Mouse (Mus musculus): Measurements from ENCODE around the gene Hk2. TPM values are rescaled to one million over a fixed set of nuclear protein-coding genes. Genes with fewer than 3 reads are reported as not detected.
A peak's percentile ranks its signal among the peaks of the same experiment; 100 is the strongest.

Gene Hk2
- polyA plus RNA-seq, 1 experiment, result 2.8 TPM

DNA sequence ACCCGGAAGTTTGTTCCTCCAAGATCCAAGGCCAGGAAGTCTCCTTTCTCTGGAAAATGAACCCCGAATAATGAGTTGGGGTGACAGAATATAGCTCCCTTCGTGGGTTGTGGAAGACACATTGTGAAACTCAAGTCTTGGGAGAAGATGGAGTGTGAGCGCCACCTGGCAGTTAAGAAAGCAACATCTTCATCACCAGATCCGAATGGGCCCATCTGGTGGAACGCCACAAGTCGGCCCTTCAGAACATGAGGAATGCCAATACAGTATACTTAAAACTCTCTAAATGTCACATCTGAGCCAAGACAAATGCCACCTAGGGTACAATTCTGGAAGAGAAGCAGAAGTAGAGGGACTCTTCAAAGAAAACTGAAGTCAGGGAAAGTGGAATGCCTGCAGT lies 38.9 kb downstream of the Hk2 start:
- TF ChIP-seq POLR2A (IDR thresholded peaks at IDR 0.05; ENCODE audit: extremely low read depth, insufficient read depth, low read length) (no peak), CTCF (IDR thresholded peaks at IDR 0.05; ENCODE audit: extremely low read depth, insufficient read depth, low read length) (peak; percentile 52)
- no peak overlapping the region for H3K27ac ChIP-seq (ENCODE audit: insufficient read depth, low read length)

DNA sequence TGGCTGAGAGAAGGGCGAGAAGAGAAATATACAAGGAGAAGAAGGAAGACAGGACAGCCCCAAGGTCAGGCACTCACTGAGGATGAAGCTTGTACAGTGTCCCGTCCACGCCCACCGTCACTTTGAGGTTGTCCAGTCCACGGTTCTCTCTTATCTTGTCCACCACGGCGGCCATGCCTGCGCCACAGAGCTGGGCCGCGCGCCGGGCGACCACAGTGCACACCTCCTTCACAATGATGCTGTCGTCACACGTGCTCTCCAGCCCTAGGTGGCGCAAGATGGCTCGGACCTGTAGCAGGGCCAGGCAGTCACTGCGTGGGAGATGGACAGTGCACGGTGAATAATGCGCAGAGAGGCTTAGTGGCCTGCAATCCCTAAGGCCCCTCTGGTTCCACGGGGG lies 45.6 kb downstream of the Hk2 start:
- TF ChIP-seq CTCF (IDR thresholded peaks at IDR 0.05; ENCODE audit: extremely low read depth, insufficient read depth, low read length) (no peak), POLR2A (IDR thresholded peaks at IDR 0.05; ENCODE audit: extremely low read depth, insufficient read depth, low read length) (no peak)
- Histone ChIP-seq H3K27ac (ENCODE audit: insufficient read depth, low read length) (no peak overlapping the region), H3K4me3 (ENCODE audit: insufficient read depth, low read length) (no peak overlapping the region), H3K4me1 (ENCODE audit: control insufficient read depth, insufficient read depth, low read length) (no peaks in the 10 kb centered on the region)

More for the DNA sequence above, 38.9 kb downstream of the Hk2 start:
- Histone ChIP-seq H3K4me1 (ENCODE audit: control insufficient read depth, insufficient read depth, low read length) (no peaks in the 10 kb centered on the region), H3K4me3 (ENCODE audit: insufficient read depth, low read length) (no peak overlapping the region)

DNA sequence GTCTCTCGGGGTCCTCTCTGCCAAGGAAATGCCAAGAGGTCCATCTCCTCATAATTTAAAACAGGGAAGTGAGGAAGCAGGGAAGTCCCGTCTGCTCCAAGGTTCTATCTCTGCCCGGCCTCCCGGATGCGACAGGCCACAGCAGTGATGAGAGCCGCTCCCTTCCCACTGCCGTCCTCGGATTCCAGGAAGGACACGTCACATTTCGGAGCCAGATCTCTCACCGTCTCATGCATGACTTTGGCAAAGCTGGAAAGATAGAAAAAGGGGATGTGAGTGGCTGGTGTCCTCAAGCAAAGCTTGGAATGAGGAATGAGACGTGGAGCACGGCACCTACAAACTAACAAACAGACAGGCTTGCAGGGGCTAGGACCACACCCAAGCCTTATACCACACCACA lies 47.0 kb downstream of the Hk2 start:
- no peak for TF ChIP-seq CTCF (IDR thresholded peaks at IDR 0.05; ENCODE audit: extremely low read depth, insufficient read depth, low read length)
- no peak for TF ChIP-seq POLR2A (IDR thresholded peaks at IDR 0.05; ENCODE audit: extremely low read depth, insufficient read depth, low read length)
- H3K4me1 ChIP-seq (ENCODE audit: control insufficient read depth, insufficient read depth, low read length), result no peaks in the 10 kb centered on the region
- no peak overlapping the region for H3K27ac ChIP-seq (ENCODE audit: insufficient read depth, low read length)
- H3K4me3 ChIP-seq (ENCODE audit: insufficient read depth, low read length), result no peak overlapping the region

DNA sequence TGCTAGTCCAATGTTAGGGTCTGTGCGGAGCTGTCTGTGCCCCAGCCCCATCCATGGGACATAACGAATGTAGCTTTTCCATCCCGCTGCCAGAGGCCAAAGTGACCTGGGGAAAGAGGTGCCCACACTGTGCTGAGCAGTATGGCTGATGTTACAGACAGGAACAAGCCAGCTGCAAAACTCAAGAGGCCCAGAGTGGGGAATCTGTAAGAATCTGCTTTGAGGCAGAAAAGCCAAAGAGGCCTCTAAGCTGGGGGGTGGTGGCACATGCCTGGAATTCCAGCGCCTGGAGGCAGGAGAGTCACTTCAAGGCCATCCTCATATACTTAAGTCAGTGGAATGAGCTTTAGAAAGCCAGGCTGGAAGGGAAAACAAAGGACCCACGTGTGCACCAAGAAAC lies 50.9 kb downstream of the Hk2 start:
- H3K4me1 ChIP-seq (ENCODE audit: control insufficient read depth, insufficient read depth, low read length), result no peaks in the 10 kb centered on the region
- H3K27ac ChIP-seq (ENCODE audit: insufficient read depth, low read length), result no peak overlapping the region
- no peak for TF ChIP-seq POLR2A (IDR thresholded peaks at IDR 0.05; ENCODE audit: extremely low read depth, insufficient read depth, low read length)
- no peak for TF ChIP-seq CTCF (IDR thresholded peaks at IDR 0.05; ENCODE audit: extremely low read depth, insufficient read depth, low read length)
- H3K4me3 ChIP-seq (ENCODE audit: insufficient read depth, low read length), result no peak overlapping the region

DNA sequence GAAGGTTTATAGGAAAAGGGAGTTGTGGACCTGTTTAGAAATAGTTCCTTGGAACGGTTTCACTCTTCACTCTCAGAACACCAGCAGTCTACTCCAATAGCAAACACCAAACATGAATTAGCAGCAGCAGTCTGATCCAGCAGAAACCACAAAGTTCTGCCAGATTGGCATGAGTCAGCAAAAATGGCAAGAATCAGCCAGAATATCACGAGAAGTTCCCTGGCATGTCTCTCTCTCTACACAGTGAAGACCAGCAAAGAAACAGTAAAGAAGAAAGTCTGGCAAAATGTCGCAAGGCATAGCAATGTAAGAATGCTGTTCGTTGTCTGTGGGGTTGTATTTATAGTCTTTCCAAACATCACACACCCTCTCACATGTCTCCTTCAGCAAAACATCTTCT lies 58.1 kb downstream of the Hk2 start:
- Histone ChIP-seq H3K4me3 (ENCODE audit: insufficient read depth, low read length) (no peak overlapping the region), H3K27ac (ENCODE audit: insufficient read depth, low read length) (no peak overlapping the region), H3K4me1 (ENCODE audit: control insufficient read depth, insufficient read depth, low read length) (no peaks in the 10 kb centered on the region)
- TF ChIP-seq CTCF (IDR thresholded peaks at IDR 0.05; ENCODE audit: extremely low read depth, insufficient read depth, low read length), result no peak
- TF ChIP-seq POLR2A (IDR thresholded peaks at IDR 0.05; ENCODE audit: extremely low read depth, insufficient read depth, low read length), result no peak

DNA sequence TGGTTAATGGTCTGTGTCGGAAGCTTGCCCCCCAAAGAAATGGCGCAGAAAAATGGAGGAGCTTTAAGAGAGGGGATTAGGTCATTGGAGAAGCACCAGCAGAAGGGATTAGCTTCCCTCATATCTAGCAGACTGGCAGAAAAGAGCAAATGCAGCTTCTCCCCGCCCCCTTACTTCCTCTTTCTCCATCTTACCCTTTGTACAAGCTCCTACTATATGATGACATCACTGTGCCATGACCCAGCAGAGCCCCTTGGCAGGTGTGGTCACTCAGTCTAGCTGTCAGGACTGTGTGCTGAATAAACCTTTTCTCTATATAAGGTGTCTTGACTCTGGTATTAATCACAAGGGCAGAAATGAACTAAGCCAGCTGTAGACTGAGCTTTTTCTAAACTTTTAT lies 58.6 kb downstream of the Hk2 start:
- TF ChIP-seq POLR2A (IDR thresholded peaks at IDR 0.05; ENCODE audit: extremely low read depth, insufficient read depth, low read length) (no peak), CTCF (IDR thresholded peaks at IDR 0.05; ENCODE audit: extremely low read depth, insufficient read depth, low read length) (no peak)
- H3K4me1 ChIP-seq (ENCODE audit: control insufficient read depth, insufficient read depth, low read length), result no peaks in the 10 kb centered on the region
- no peak overlapping the region for H3K27ac ChIP-seq (ENCODE audit: insufficient read depth, low read length)
- H3K4me3 ChIP-seq (ENCODE audit: insufficient read depth, low read length), result no peak overlapping the region

DNA sequence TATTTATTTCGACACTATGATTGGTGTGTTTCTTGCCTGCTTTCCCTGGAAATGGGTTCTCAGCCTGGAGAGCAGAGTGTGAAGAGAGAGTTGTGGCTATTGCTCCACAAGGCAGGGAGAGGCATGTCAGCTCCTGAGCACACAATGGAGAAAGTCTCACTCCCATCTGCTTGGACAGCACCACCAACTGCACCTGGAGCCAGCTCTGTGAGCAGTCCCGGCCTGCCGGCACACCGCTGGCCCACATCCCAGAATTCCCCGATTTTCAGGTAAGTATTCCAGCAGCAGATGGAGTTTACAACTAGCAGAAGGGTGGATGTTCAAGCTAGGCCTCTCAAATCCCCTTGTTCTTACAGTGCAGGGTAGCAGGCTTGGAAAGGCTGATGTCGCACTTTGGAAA lies 59.0 kb downstream of the Hk2 start:
- H3K27ac ChIP-seq (ENCODE audit: insufficient read depth, low read length), result no peak overlapping the region
- no peak for TF ChIP-seq POLR2A (IDR thresholded peaks at IDR 0.05; ENCODE audit: extremely low read depth, insufficient read depth, low read length)
- TF ChIP-seq CTCF (IDR thresholded peaks at IDR 0.05; ENCODE audit: extremely low read depth, insufficient read depth, low read length), result no peak

DNA sequence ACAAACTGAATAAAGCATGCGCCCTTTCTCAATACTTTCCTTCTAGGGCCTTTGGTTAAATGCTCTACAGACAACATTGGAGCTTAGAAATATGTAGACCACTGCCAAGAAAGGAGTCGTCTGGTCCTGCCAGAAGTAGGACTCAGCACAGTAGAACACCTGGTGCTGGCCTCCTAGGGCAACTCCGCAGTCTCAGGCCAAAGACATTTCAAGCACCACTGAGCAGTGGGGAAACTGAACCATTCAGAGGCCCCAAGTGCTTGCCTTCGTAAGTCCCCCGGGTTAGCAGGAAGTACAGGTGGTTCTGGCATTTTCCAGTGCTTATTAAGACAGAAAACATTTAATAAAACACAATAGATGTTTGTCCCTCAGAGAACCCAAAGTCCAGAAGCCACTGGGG lies 59.4 kb downstream of the Hk2 start:
- Histone ChIP-seq H3K4me3 (ENCODE audit: insufficient read depth, low read length) (no peak overlapping the region), H3K4me1 (ENCODE audit: control insufficient read depth, insufficient read depth, low read length) (no peaks in the 10 kb centered on the region), H3K27ac (ENCODE audit: insufficient read depth, low read length) (no peak overlapping the region)
- TF ChIP-seq CTCF (IDR thresholded peaks at IDR 0.05; ENCODE audit: extremely low read depth, insufficient read depth, low read length) (no peak), POLR2A (IDR thresholded peaks at IDR 0.05; ENCODE audit: extremely low read depth, insufficient read depth, low read length) (no peak)

More for the DNA sequence above, 59.0 kb downstream of the Hk2 start:
- Histone ChIP-seq H3K4me1 (ENCODE audit: control insufficient read depth, insufficient read depth, low read length) (no peaks in the 10 kb centered on the region), H3K4me3 (ENCODE audit: insufficient read depth, low read length) (no peak overlapping the region)

DNA sequence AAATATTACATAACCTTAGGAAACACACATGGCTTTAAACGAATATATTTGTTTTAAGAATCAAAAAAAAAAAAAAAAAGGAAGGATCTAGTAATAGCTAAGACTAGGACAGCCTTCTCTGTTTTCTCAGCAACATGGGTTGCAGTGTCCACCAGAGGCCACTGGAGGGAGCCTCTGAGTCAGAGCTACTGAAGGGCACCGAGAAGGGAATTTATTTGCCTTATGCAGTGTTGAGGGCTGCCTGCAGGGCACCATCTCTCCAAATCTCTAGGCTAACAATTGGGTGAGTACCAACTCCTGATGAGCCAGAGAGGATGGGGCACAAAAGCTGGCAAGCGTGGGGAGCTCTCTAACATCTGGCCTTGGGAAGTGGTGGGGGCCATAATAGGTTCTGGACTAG lies 60.0 kb downstream of the Hk2 start:
- TF ChIP-seq POLR2A (IDR thresholded peaks at IDR 0.05; ENCODE audit: extremely low read depth, insufficient read depth, low read length) (no peak), CTCF (IDR thresholded peaks at IDR 0.05; ENCODE audit: extremely low read depth, insufficient read depth, low read length) (peak; percentile 83)
- Histone ChIP-seq H3K4me1 (ENCODE audit: control insufficient read depth, insufficient read depth, low read length) (no peaks in the 10 kb centered on the region), H3K4me3 (ENCODE audit: insufficient read depth, low read length) (no peak overlapping the region), H3K27ac (ENCODE audit: insufficient read depth, low read length) (no peak overlapping the region)

DNA sequence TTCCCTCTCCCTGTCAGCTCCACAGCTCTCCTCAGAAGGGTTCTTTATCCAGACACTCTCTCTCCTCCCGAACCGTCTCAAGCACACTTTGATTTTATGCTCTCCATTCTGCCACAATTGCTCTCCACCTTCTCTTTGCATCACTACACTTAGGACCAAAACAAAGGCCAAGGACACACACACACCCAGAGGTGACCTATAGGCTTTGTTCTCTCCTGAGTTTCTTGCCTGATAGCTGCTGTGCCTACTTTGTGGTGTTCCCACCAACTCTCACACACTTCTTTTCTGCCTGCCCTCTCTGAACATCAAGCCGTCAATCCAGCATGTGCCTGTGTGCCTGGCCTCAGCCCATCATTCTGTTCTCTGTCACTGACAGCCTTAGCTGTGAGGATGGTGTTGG lies 66.5 kb downstream of the Hk2 start:
- H3K27ac ChIP-seq (ENCODE audit: insufficient read depth, low read length), result no peak overlapping the region
- no peak for TF ChIP-seq POLR2A (IDR thresholded peaks at IDR 0.05; ENCODE audit: extremely low read depth, insufficient read depth, low read length)
- TF ChIP-seq CTCF (IDR thresholded peaks at IDR 0.05; ENCODE audit: extremely low read depth, insufficient read depth, low read length), result no peak
- H3K4me1 ChIP-seq (ENCODE audit: control insufficient read depth, insufficient read depth, low read length), result no peaks in the 10 kb centered on the region

DNA sequence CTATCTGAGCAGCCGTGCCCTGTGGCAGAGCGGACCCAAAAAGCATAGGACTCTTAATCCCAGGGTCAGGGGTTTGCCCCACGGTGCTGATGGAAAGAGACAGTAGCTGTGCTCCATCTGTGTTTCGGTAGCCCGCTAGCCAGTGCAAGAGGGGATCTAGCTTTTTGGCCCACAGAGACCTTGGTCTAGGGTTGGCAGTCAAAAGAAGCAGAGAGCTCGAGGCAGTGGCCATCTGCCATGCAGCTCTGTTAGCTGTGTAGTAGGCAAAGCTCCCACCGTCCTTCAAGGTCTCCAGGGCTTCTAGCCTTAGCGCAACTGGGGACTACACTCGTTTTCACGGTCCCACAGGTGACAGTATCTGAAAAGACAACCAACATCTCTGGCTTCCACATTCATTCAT lies 67.0 kb downstream of the Hk2 start:
- H3K4me1 ChIP-seq (ENCODE audit: control insufficient read depth, insufficient read depth, low read length), result no peaks in the 10 kb centered on the region
- no peak overlapping the region for H3K4me3 ChIP-seq (ENCODE audit: insufficient read depth, low read length)
- no peak overlapping the region for H3K27ac ChIP-seq (ENCODE audit: insufficient read depth, low read length)
- TF ChIP-seq CTCF (IDR thresholded peaks at IDR 0.05; ENCODE audit: extremely low read depth, insufficient read depth, low read length), result no peak
- no peak for TF ChIP-seq POLR2A (IDR thresholded peaks at IDR 0.05; ENCODE audit: extremely low read depth, insufficient read depth, low read length)

More for the DNA sequence above, 66.5 kb downstream of the Hk2 start:
- no peak overlapping the region for H3K4me3 ChIP-seq (ENCODE audit: insufficient read depth, low read length)

Data from cortical plate, adult 2 months (tissue).